Mouse (Mus musculus) kidney, adult 2 months (tissue): ENCODE measurements around the gene Mpv17l2.

Experiments used
- CTCF ChIP-seq: fragments of 200-500 bp; conservative IDR thresholded peaks from 2 replicates; pipeline ENCODE4 v1.5.1; 2011; ENCODE audit warnings: low read depth, mild to moderate bottlenecking, control low read depth, low read length, moderate library complexity, mixed read lengths; ENCODE audit not compliant: insufficient read depth, insufficient read length
- POLR2A ChIP-seq: fragments of 200-500 bp; IDR thresholded peaks from one replicate; pipeline ENCODE4 v1.6.1; 2011; ENCODE audit warnings: low read depth, low read length, control low read depth

GRCm38 (mm10) chr8:70758308-70758615 lies 2.5 kb downstream of the Mpv17l2 start:
- TF ChIP-seq CTCF (no peak), POLR2A (no peak)
